Mouse (Mus musculus) embryonic facial prominence, embryonic 12.5 days (tissue): ENCODE results near the gene Olfr485. TPM values are rescaled to one million over a fixed set of nuclear protein-coding genes. Genes with fewer than 3 reads are reported as not detected.

Experiments used
- polyA plus RNA-seq: library from polyadenylated mRNA; unstranded; fragments of >200 nt; fragmentation: Nextera tagmentation; extraction: Ambion mirVana; gene quantifications from 2 replicates; pipeline ENCODE4 v1.2.1, GENCODE M21; 2016

The Olfr485 gene
- polyA plus RNA-seq, 1 experiment from 2014 or later, result not detected

Other genes with a start within 250 kb of the Olfr485 start
- not detected in 2 replicates for gene Olfr473, start 229.4 kb downstream of the Olfr485 start, polyA plus RNA-seq
- not detected in 2 replicates for gene Olfr474, start 205.2 kb downstream of the Olfr485 start, polyA plus RNA-seq
- gene Olfr476, start 195.1 kb downstream of the Olfr485 start, polyA plus RNA-seq, result not detected in 2 replicates
- gene Olfr477, start 173.2 kb downstream of the Olfr485 start, polyA plus RNA-seq, result not detected in 2 replicates
- not detected in 2 replicates for gene Olfr478, start 125.9 kb downstream of the Olfr485 start, polyA plus RNA-seq
- not detected in 2 replicates for gene Olfr479, start 109.2 kb downstream of the Olfr485 start, polyA plus RNA-seq
- gene Olfr480, start 92.5 kb downstream of the Olfr485 start, polyA plus RNA-seq, result not detected in 2 replicates
- gene Olfr481, start 80.0 kb downstream of the Olfr485 start, polyA plus RNA-seq, result not detected in 2 replicates
- not detected in 2 replicates for gene Olfr482, start 62.3 kb downstream of the Olfr485 start, polyA plus RNA-seq
- gene Olfr483, start 59.0 kb downstream of the Olfr485 start, polyA plus RNA-seq, result not detected in 2 replicates
- gene Olfr484, start 32.4 kb downstream of the Olfr485 start, polyA plus RNA-seq, result not detected in 2 replicates
- not detected in 2 replicates for gene Olfr486, start 12.9 kb upstream of the Olfr485 start, polyA plus RNA-seq
- gene Olfr487, start 54.8 kb upstream of the Olfr485 start, polyA plus RNA-seq, result not detected in 2 replicates
- not detected in 2 replicates for gene Olfr488, start 98.5 kb upstream of the Olfr485 start, polyA plus RNA-seq
- gene Olfr490, start 129.1 kb upstream of the Olfr485 start, polyA plus RNA-seq, result not detected in 2 replicates
- not detected in 2 replicates for gene Olfr491, start 153.6 kb upstream of the Olfr485 start, polyA plus RNA-seq
- not detected in 2 replicates for gene Olfr492, start 163.8 kb upstream of the Olfr485 start, polyA plus RNA-seq
- not detected in 2 replicates for gene Olfr493, start 187.1 kb upstream of the Olfr485 start, polyA plus RNA-seq
- gene Olfr494, start 205.5 kb upstream of the Olfr485 start, polyA plus RNA-seq, result not detected in 2 replicates
- gene Olfr495, start 233.3 kb upstream of the Olfr485 start, polyA plus RNA-seq, result not detected in 2 replicates